Mouse (Mus musculus) bone marrow macrophage, adult 2 months (primary cell): ENCODE measurements around the gene 4930455H04Rik. TPM values are rescaled to one million over a fixed set of nuclear protein-coding genes. Genes with fewer than 3 reads are reported as not detected.

Experiments used
- H3K27ac ChIP-seq: 2 replicates; pipeline ENCODE4 v1.5.1; 2012; ENCODE audit warnings: low read depth, low read length; ENCODE audit not compliant: insufficient read depth
- H3K4me1 ChIP-seq: 2 replicates; pipeline ENCODE4 v1.6.1; 2012; ENCODE audit warnings: low read length; ENCODE audit not compliant: control insufficient read depth, insufficient read depth
- H3K4me3 ChIP-seq: 2 replicates; pipeline ENCODE4 v1.5.1; 2012; ENCODE audit warnings: mild to moderate bottlenecking, low read length, moderate library complexity; ENCODE audit not compliant: insufficient read depth
- CTCF ChIP-seq: IDR thresholded peaks from 2 replicates; pipeline ENCODE4 v1.5.1; 2012; ENCODE audit warnings: low read depth, mild to moderate bottlenecking, low read length, moderate library complexity
- POLR2A ChIP-seq: IDR thresholded peaks from 2 replicates; pipeline ENCODE4 v1.6.1; 2012; ENCODE audit warnings: mild to moderate bottlenecking, low read depth, low read length, borderline replicate concordance
- polyA plus RNA-seq: library from polyadenylated mRNA; stranded (reverse); fragments of >200 nt; gene quantifications from 2 replicates; pipeline ENCODE4 v1.2.4, GENCODE M21; 2012; ENCODE audit not compliant: missing spikeins, insufficient read depth, insufficient read length

Gene 4930455H04Rik
- polyA plus RNA-seq, 1 experiment, result not detected

GRCm38 (mm10) chr3:117024557-117024956 is 56.5 kb downstream of the 4930455H04Rik start:
- no peaks in the 10 kb centered on the region for H3K4me1 ChIP-seq
- TF ChIP-seq POLR2A (no peak), CTCF (no peak)
- no peak overlapping the region for H3K4me3 ChIP-seq
- no peak overlapping the region for H3K27ac ChIP-seq

DNA sequence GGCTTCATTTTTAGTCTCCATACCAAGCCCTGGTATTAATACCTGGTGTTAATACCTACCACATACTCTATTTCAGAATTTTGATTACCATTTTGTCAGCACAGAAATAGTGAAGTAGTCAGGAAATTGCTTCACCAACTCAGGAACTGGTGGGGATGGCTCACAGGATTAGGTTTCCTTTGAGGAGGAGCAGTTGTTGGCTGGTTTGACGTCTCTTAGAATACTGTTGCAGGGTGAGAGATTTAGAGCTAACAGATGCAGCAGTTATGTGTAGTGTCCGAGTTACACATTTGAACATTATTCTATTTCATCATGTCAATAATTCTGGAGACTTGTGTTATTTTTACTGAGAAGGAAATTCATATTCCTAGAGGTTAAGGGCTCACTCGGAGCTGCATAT is 57.4 kb downstream of the 4930455H04Rik start:
- TF ChIP-seq CTCF (no peak), POLR2A (no peak)
- Histone ChIP-seq H3K4me3 (no peak overlapping the region), H3K27ac (no peak overlapping the region), H3K4me1 (no peaks in the 10 kb centered on the region)

Other genes starting within 250 kb of the 4930455H04Rik start
- 21.4 and 23.0 TPM in 2 replicates for gene Agl, start 160.1 kb upstream of the 4930455H04Rik start, polyA plus RNA-seq
- 74.9 and 77.9 TPM in 2 replicates for gene Frrs1, start 108.8 kb upstream of the 4930455H04Rik start, polyA plus RNA-seq
- 0.24 TPM in 1 of 2 replicates, not detected in the other for gene Palmd, start 720 bp downstream of the 4930455H04Rik start, polyA plus RNA-seq